8 mouse cellular contexts compared by ENCODE assay signal in genomic region chrX:19903962-19904930, GRCm38 (mm10).
DNase-seq lines count a peak whose midpoint lies in the region; ATAC-seq and TF ChIP-seq lines count a peak whose summit lies in the region.

No protein-coding gene starts in this region.

- H3K4me1 ChIP-seq in embryonic facial prominence, embryonic 14.5 days (ENCODE audit: control insufficient read depth, insufficient read depth, low read length) = no peaks in the 10 kb centered on the region
- no peaks in the 10 kb centered on the region for H3K4me1 ChIP-seq in midbrain, postnatal 0 days (ENCODE audit: insufficient read depth, low read length)

- no peaks in the 10 kb centered on the region for H3K27me3 ChIP-seq in embryonic facial prominence, embryonic 14.5 days (replicated peaks; ENCODE audit: control insufficient read depth, insufficient read depth, low read length)
- no peaks in the 10 kb centered on the region for H3K27me3 ChIP-seq in midbrain, postnatal 0 days (ENCODE audit: insufficient read depth, low read length)

- peak; percentile 92 for ATAC-seq in embryonic facial prominence, embryonic 14.5 days (ENCODE audit: low read depth)
- ATAC-seq in midbrain, postnatal 0 days (ENCODE audit: low FRiP score) = 0 out of 2 replicates have a peak, but pooled peaks have one; percentile 49

- TF ChIP-seq CTCF in midbrain, postnatal 0 days (IDR thresholded peaks at IDR 0.05) = no peak

- H3K36me3 ChIP-seq in embryonic facial prominence, embryonic 14.5 days (ENCODE audit: control insufficient read depth, insufficient read depth, low read length) = no peaks in the 10 kb centered on the region
- H3K36me3 ChIP-seq in midbrain, postnatal 0 days (ENCODE audit: insufficient read depth, low read length) = no peaks in the 10 kb centered on the region

- no peak overlapping the region for H3K9ac ChIP-seq in embryonic facial prominence, embryonic 14.5 days (ENCODE audit: low read depth, low read length)
- no peak overlapping the region for H3K9ac ChIP-seq in midbrain, postnatal 0 days (replicated peaks; ENCODE audit: low read length, poor library complexity, severe bottlenecking)

- intact Hi-C loops in heart, postnatal 36 days (cut with DNase I) = no loop called here

- peak; percentile 54 to 61 for DNase-seq in right cerebral cortex, postnatal 10 days (ENCODE audit: low spot score in 2 of 2)
- no peak for DNase-seq in right cerebral cortex, postnatal 25 days
- peak; percentile 84 for DNase-seq in embryonic facial prominence, embryonic 14.5 days (ENCODE audit: low spot score)
- peak; percentile 1 to 7 for DNase-seq in heart, postnatal 36 days
- peak; percentile 42 for DNase-seq in layer of hippocampus, adult 9-11 months
- DNase-seq in midbrain, postnatal 0 days (ENCODE audit: low spot score) = peak; percentile 67
- no peak for DNase-seq in cerebellum, postnatal 25 days
- no peak for DNase-seq in spleen, adult 18-20 months

- no peak overlapping the region for H3K4me2 ChIP-seq in embryonic facial prominence, embryonic 14.5 days (ENCODE audit: low read depth, low read length)
- H3K4me2 ChIP-seq in midbrain, postnatal 0 days (ENCODE audit: low read depth, low read length, poor library complexity, severe bottlenecking) = no peak overlapping the region

- no peaks in the 10 kb centered on the region for H3K9me3 ChIP-seq in embryonic facial prominence, embryonic 14.5 days (ENCODE audit: control insufficient read depth, low read length)
- H3K9me3 ChIP-seq in midbrain, postnatal 0 days (ENCODE audit: low read length) = no peaks in the 10 kb centered on the region; the same call in 1 of the 2 replicates

- no peak overlapping the region for H3K27ac ChIP-seq in embryonic facial prominence, embryonic 14.5 days (replicated peaks; ENCODE audit: low read depth, low read length)
- H3K27ac ChIP-seq in midbrain, postnatal 0 days (ENCODE audit: low read depth, low read length) = no peak overlapping the region

- no peak overlapping the region for H3K4me3 ChIP-seq in embryonic facial prominence, embryonic 14.5 days (ENCODE audit: low read depth, low read length)
- no peak overlapping the region for H3K4me3 ChIP-seq in midbrain, postnatal 0 days (ENCODE audit: low read depth, low read length)

- 55% methylated on average over 5 of the region's 6 CpGs for WGBS in embryonic facial prominence, embryonic 14.5 days
- WGBS in midbrain, postnatal 0 days = 48% methylated on average over 6 of the region's 6 CpGs

Comparison
In these comparisons a context has a peak if more than half of its experiments do, and no peak if none do; other contexts are left out.
1. DNase-seq: peak in right cerebral cortex, postnatal 10 days (2 of 2), embryonic facial prominence, embryonic 14.5 days (single experiment), heart, postnatal 36 days (2 of 2), layer of hippocampus, adult 9-11 months (single experiment) and midbrain, postnatal 0 days (single experiment); none in right cerebral cortex, postnatal 25 days (single experiment), cerebellum, postnatal 25 days (0 of 2) and spleen, adult 18-20 months (0 of 2).